Mouse (Mus musculus) limb, embryonic 10.5 days (tissue): ENCODE measurements around the gene Klhl32. TPM values are rescaled to one million over a fixed set of nuclear protein-coding genes. Genes with fewer than 3 reads are reported as not detected.
A peak's percentile ranks its signal among the peaks of the same experiment; 100 is the strongest.

ENCODE experiments used
- DNase-seq: peaks from one replicate; pipeline ENCODE4 v3.0.0-alpha.2; 2017; ENCODE audit warnings: low spot score
- H3K27ac ChIP-seq: fragments of 300-500 bp; sonication (generic); 2 replicates; pipeline ENCODE4 v1.5.1; 2016; ENCODE audit warnings: mild to moderate bottlenecking
- H3K27me3 ChIP-seq: fragments of 300-500 bp; sonication (generic); 2 replicates; pipeline ENCODE4 v1.6.1; 2016; ENCODE audit warnings: low read depth, mild to moderate bottlenecking; ENCODE audit not compliant: poor library complexity, severe bottlenecking
- H3K36me3 ChIP-seq: fragments of 300-500 bp; sonication (generic); 2 replicates; pipeline ENCODE4 v1.6.1; 2016; ENCODE audit warnings: mild to moderate bottlenecking, moderate library complexity
- H3K4me1 ChIP-seq: fragments of 300-500 bp; sonication (generic); 2 replicates; pipeline ENCODE4 v1.6.1; 2016
- H3K4me3 ChIP-seq: fragments of 300-500 bp; sonication (generic); 2 replicates; pipeline ENCODE4 v1.5.1; 2016; ENCODE audit warnings: mild to moderate bottlenecking, moderate library complexity
- H3K9me3 ChIP-seq: fragments of 300-500 bp; sonication (generic); replicated peaks from 2 replicates; pipeline ENCODE4 v1.6.1; 2016; ENCODE audit warnings: mild to moderate bottlenecking
- WGBS: fragments of 180-500 bp; shearing (Covaris S2); methylation state at CpG from one replicate; pipeline ENCODE4 v1.1.7; 2016; 5-methylcytosine and 5-hydroxymethylcytosine counted together
- polyA plus RNA-seq: library from polyadenylated mRNA; unstranded; fragments of >200 nt; fragmentation: Nextera tagmentation; extraction: Ambion mirVana; gene quantifications from 2 replicates; pipeline ENCODE4 v1.2.1, GENCODE M21; 2016

Klhl32 gene
- polyA plus RNA-seq, 1 experiment from 2014 or later, result 4.9 TPM

DNA sequence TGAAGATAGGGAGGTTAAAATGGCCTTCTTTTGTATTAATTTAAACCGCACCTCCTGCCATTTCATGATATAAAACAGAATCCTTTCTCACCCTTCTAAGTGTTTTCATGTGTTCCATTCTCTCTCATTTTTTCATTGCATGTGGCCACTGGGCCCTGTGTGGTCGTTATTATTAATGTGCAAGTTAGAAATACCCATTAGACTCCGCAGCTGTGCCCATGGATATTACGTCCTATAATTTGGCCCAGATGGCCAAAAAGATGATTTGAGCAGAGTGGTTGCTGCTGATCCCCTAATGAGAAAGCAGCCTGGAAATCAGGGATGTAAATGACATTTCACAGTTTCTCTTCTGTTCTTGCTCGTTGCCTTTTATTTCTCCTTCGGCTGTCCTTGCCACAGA, 12.4 kb downstream of the Klhl32 start:
- Histone ChIP-seq H3K36me3 (no peaks in the 10 kb centered on the region), H3K9me3 (no peaks in the 10 kb centered on the region), H3K4me3 (no peak overlapping the region), H3K27me3 (no peaks in the 10 kb centered on the region), H3K4me1 (peaks cover 37% of the 10 kb centered on the region), H3K27ac (peak overlapping the region; percentile 70)
- DNase-seq, result peak; percentile 48
- 33% methylated on average over 6 of the region's 6 CpGs for WGBS

DNA sequence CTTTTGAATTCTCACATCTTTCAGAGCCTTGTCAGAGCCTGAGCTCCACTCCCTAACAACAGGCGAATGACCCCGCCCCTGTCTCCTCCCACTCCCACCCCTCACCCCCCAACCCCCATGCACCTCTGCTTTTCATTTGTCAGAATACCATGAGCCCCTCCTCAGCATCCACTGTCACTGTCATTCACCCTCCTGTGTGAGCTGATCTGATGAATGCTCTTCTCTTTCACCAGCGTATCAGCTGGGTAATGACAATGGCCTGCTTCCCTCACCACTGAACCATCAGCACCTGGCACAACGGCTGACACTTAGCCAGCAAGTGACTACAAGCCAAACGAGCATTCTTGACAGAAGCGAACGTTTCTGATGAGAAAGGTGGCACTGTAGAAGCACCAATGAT, 15.4 kb downstream of the Klhl32 start:
- no peaks in the 10 kb centered on the region for H3K36me3 ChIP-seq
- H3K9me3 ChIP-seq, result no peaks in the 10 kb centered on the region
- no peak for DNase-seq
- no peak overlapping the region for H3K4me3 ChIP-seq
- H3K27ac ChIP-seq, result no peak overlapping the region
- WGBS, result 47% methylated on average over 7 of the region's 7 CpGs
- peaks cover 29% of the 10 kb centered on the region for H3K4me1 ChIP-seq
- H3K27me3 ChIP-seq, result no peaks in the 10 kb centered on the region

DNA sequence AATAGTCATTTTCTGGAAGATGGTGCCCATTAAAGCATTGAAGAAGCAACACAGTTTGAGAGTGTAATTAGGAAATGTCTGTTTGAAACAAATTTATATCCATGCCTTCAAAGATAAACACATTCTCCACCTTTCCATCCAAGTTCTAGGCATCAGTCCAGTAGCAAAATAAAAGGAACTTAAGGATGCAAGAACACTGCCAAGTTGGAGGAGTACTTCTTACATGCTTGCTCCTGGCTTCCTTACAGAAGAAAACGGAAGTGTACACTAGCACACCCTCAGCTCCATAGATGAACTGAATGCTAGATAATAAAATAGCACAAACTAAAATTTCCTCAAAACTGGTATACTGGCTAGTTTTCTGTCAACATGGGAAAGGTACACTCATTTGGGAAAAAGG, 42.6 kb downstream of the Klhl32 start:
- no peak for DNase-seq
- H3K27ac ChIP-seq, result no peak overlapping the region
- 97% methylated on average over 1 of the region's 1 CpGs for WGBS
- no peaks in the 10 kb centered on the region for H3K36me3 ChIP-seq
- no peak overlapping the region for H3K4me3 ChIP-seq
- H3K4me1 ChIP-seq, result no peaks in the 10 kb centered on the region
- H3K27me3 ChIP-seq, result no peaks in the 10 kb centered on the region
- H3K9me3 ChIP-seq, result no peaks in the 10 kb centered on the region

DNA sequence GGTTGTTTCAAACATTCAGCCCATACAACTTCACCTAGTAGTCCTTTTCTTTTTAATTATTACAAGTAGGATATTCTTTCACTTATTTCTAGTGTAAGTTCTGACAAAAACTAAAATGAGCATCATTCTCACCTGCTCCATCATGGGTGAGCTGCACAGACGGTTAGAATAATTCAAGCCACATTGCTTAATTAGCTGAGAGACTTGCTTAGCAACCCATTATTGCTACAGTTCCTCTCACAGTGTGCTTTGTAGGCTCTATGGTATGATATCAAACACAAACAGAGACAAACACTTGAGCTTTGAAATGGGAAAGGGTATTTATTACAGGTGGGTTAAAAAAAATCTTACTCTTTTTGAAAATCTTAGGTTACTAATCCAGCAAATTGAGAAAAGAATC, 49.0 kb downstream of the Klhl32 start:
- H3K9me3 ChIP-seq, result no peaks in the 10 kb centered on the region
- 28% methylated on average over 1 of the region's 1 CpGs for WGBS
- no peaks in the 10 kb centered on the region for H3K36me3 ChIP-seq
- H3K27ac ChIP-seq, result no peak overlapping the region
- 0 out of 2 replicates have a peak, but pooled peaks cover 4% of the 10 kb centered on the region for H3K4me1 ChIP-seq
- DNase-seq, result no peak
- H3K27me3 ChIP-seq, result no peaks in the 10 kb centered on the region
- H3K4me3 ChIP-seq, result no peak overlapping the region

DNA sequence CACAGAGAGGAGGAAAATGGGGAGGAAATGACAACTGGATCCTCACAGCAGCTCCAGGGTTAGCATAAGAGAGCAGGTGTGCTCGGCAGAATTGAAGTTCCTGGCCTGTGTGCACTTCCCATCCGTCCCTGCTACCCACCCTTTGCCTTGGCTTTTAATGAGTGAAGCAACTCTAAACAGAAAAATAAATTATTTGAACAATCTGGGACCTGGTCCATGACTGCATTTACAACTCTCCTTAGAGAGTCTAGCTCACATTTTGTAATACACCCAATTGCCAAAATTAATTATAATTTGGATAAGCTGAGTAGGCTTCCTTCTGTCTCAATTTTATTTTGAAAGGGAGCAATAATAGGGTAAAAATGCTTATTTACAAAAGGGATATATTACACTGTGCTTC, 49.6 kb downstream of the Klhl32 start:
- 61% methylated on average over 2 of the region's 2 CpGs for WGBS
- Histone ChIP-seq H3K4me1 (0 out of 2 replicates have a peak, but pooled peaks cover 4% of the 10 kb centered on the region), H3K27ac (no peak overlapping the region), H3K4me3 (no peak overlapping the region), H3K36me3 (no peaks in the 10 kb centered on the region), H3K9me3 (no peaks in the 10 kb centered on the region), H3K27me3 (no peaks in the 10 kb centered on the region)
- no peak for DNase-seq

DNA sequence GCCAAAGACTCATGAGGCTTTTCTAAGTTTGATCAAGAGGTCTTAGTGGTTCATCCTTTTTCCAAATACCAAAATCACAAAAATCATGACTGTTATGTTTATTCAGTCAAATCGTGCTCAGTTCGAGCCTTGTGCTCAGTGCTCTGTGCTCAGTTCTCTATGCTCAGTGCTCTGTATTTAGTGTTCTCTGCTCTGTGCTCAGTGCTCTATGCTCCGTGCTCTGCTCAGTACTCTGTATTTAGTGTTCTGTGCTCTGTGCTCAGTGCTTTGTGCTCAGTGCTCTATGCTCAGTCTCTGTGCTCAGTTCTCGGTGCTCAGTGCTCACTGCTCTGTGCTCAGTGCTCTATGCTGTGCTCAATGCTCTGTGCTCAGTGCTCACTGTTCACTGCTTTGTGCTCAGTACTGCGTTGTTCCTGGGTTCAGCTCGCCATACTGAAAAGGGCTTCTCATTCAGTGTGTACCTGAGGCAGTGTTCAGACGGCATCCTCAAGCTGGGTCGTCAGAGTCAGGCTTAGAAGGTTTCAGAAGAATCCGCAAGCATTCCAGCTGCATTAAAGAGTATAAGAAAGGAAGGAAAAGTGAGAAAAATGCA, 50.5 kb downstream of the Klhl32 start:
- H3K9me3 ChIP-seq, result no peaks in the 10 kb centered on the region
- whole genome bisulfite sequencing, result 95% methylated on average over 9 of the region's 9 CpGs
- H3K27ac ChIP-seq, result no peak overlapping the region
- H3K4me1 ChIP-seq, result 0 out of 2 replicates have a peak, but pooled peaks cover 4% of the 10 kb centered on the region
- no peaks in the 10 kb centered on the region for H3K36me3 ChIP-seq
- no peak for DNase-seq
- H3K27me3 ChIP-seq, result no peaks in the 10 kb centered on the region
- no peak overlapping the region for H3K4me3 ChIP-seq

DNA sequence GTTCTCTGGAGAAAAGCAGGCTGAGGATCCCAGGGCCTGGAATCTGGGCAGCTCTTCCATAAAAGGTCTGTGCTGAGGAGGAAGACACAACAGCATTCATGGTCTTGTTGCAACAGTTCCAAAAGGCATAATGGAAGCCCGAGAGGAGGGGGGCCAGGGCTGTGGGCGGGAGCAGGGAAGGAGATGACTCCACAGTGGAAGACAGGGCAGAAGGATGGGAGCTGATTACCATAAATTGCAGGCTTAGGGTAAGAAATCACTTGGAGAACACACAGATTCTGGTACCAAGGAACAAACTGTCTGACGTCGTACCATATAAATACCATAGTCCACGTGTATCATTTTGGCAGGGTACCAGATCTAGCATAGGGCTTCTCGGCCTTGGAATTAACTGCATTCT, 51.9 kb downstream of the Klhl32 start:
- H3K36me3 ChIP-seq, result no peaks in the 10 kb centered on the region
- no peaks in the 10 kb centered on the region for H3K27me3 ChIP-seq
- 0 out of 2 replicates have a peak, but pooled peaks cover 4% of the 10 kb centered on the region for H3K4me1 ChIP-seq
- no peaks in the 10 kb centered on the region for H3K9me3 ChIP-seq
- H3K4me3 ChIP-seq, result no peak overlapping the region
- WGBS, result 89% methylated on average over 6 of the region's 6 CpGs
- no peak for DNase-seq
- H3K27ac ChIP-seq, result no peak overlapping the region

DNA sequence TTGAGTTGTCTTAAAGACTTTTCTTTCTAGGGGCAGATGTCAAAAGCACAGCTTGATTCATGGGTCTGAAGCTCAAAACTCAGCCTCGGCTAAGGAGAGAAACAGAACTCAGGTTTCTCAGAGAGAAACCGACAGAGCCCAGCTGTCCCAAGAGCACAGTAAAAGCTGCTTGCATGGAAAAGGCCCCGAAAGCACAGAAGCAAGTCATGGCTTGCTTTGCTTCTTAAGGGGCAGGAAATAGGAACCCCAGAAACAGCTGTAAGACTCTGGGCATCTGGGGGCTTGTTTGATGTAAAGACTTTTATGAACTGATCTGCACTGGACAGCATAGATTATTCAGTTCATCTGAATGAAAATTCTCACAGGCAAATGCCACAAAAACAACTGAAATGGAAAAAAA, 53.1 kb downstream of the Klhl32 start:
- Histone ChIP-seq H3K4me1 (0 out of 2 replicates have a peak, but pooled peaks cover 4% of the 10 kb centered on the region), H3K36me3 (no peaks in the 10 kb centered on the region), H3K27me3 (no peaks in the 10 kb centered on the region), H3K27ac (no peak overlapping the region), H3K9me3 (no peaks in the 10 kb centered on the region), H3K4me3 (no peak overlapping the region)
- 36% methylated on average over 3 of the region's 3 CpGs for WGBS
- DNase-seq, result no peak

DNA sequence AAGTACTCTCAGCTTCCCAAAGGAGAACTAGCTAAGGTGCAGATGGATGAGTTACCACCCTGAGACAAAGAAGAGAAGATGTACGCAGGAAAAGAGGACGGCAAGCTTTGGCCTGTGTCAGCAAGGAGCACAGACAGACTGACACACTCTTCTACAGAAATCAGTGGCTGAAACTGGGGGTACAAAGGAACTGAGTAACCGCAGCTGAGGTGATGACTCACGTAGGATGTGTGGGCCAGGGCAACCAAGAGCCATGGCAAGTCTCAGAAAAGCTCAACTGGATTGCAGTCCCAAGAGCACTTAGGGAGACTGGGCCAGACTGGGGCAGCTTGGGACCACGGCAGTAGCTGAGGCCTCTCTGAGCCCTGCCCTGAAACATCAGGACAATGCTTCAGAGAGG, 53.6 kb downstream of the Klhl32 start:
- 0 out of 2 replicates have a peak, but pooled peaks cover 7% of the 10 kb centered on the region for H3K4me1 ChIP-seq
- no peak overlapping the region for H3K4me3 ChIP-seq
- no peaks in the 10 kb centered on the region for H3K9me3 ChIP-seq
- no peaks in the 10 kb centered on the region for H3K36me3 ChIP-seq
- no peaks in the 10 kb centered on the region for H3K27me3 ChIP-seq
- WGBS, result 91% methylated on average over 5 of the region's 5 CpGs
- DNase-seq, result no peak
- no peak overlapping the region for H3K27ac ChIP-seq

DNA sequence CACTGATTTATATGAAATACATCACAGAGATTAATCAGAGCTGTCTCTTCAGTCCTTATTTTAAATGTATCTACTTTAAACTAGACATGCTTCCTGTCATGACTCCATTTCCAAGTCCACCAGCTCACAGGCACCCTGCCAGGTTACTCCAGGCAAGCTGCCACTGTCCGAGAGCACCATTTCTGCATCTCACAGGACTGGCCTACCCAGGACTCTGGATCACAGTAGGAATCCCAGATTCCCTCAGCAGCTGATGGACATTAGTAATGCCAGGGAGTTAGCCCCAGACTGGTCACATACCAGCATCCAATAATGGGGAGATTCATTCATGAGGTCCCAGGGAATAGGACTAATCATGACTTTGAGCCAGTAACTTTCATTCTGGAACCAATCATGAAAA, 54.7 kb downstream of the Klhl32 start:
- H3K36me3 ChIP-seq, result no peaks in the 10 kb centered on the region
- 0 out of 2 replicates have a peak, but pooled peaks cover 7% of the 10 kb centered on the region for H3K4me1 ChIP-seq
- no peaks in the 10 kb centered on the region for H3K27me3 ChIP-seq
- 89% methylated on average over 1 of the region's 1 CpGs for whole genome bisulfite sequencing
- no peak overlapping the region for H3K4me3 ChIP-seq
- no peak overlapping the region for H3K27ac ChIP-seq
- no peak for DNase-seq
- H3K9me3 ChIP-seq, result no peaks in the 10 kb centered on the region

DNA sequence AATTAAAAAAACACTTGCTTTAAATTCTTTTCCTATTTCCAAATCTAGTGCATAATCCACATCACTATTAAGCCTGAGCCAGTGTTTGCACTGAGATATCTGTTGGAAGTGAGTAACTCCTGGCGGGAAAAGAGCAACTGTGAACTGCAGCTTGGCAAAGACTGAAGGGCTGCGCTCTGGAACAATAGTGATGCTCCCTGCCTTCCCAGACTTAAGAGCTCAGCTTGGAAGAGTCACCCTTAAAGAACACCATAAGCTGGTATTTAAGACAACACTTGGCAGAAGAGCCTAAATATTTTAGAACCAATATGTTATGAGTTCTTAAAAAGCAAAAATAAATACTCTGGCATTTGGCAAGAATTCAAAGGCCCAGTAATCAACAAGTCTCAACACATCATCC, 55.7 kb downstream of the Klhl32 start:
- Histone ChIP-seq H3K36me3 (no peaks in the 10 kb centered on the region), H3K4me1 (0 out of 2 replicates have a peak, but pooled peaks cover 7% of the 10 kb centered on the region), H3K4me3 (no peak overlapping the region), H3K27me3 (no peaks in the 10 kb centered on the region), H3K27ac (no peak overlapping the region), H3K9me3 (no peaks in the 10 kb centered on the region)
- DNase-seq, result no peak
- 88% methylated on average over 2 of the region's 2 CpGs for WGBS

DNA sequence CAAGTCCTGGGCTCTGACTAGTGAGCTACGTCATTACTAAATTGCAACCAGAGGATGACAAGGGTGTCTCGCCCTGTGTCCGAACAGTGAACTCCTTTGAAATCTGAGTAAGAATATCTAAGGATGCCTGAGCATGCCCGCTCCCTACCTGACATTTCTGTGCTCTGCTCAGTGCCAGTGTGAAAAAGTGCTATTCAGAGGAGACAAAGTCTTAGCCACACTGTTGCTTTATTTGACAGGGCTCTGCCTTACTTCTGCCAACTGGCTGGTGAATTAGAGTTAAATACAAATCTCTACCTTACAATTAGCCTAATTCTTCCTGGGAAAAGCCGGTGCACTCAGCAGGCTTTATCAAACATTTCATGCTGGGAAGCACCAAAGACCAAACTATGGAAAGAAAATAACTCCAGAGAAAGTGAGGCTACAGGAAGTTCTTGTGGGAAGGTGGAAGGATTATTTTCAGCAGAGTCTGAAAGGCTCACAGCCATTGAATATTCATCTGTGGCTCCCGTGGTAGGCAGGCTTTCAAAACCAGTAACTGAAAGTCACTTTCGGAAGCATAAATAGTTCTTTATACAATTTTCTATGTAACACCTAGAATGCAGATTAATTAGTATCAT, 57.1 kb downstream of the Klhl32 start:
- no peaks in the 10 kb centered on the region for H3K27me3 ChIP-seq
- WGBS, result 47% methylated on average over 7 of the region's 7 CpGs
- no peaks in the 10 kb centered on the region for H3K9me3 ChIP-seq
- no peak for DNase-seq
- 0 out of 2 replicates have a peak, but pooled peaks cover 7% of the 10 kb centered on the region for H3K4me1 ChIP-seq
- H3K4me3 ChIP-seq, result no peak overlapping the region
- no peak overlapping the region for H3K27ac ChIP-seq
- no peaks in the 10 kb centered on the region for H3K36me3 ChIP-seq

DNA sequence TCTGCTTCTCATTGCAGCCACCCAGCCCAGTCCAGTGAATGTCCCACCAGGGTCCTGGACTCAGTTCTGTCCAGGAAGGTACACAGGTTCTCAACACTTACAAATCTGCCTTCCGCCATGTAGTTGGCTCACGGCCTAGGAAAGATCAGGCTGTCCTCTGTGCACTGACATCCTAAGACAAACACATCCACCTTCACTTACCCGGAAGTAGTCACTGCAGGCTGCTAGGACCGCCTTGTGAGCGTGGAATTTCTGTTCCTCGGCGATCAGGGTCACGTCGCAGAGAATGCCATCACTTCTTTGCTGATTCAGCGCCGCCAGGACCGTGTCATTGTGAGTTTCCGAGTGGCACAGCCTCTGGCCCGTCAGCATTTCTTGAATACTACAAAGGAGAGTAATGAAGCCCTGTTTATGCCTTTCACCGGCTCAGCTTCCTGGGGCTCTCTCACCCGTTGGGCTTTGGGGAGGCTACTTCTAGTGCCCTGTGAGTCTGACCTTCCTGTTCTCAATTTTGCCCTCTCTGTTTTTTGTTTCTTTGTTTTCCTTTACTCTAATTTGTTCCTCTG, 58.4 kb downstream of the Klhl32 start:
- Histone ChIP-seq H3K27me3 (no peaks in the 10 kb centered on the region), H3K36me3 (no peaks in the 10 kb centered on the region), H3K4me3 (no peak overlapping the region), H3K27ac (no peak overlapping the region), H3K4me1 (0 out of 2 replicates have a peak, but pooled peaks cover 3% of the 10 kb centered on the region), H3K9me3 (no peaks in the 10 kb centered on the region)
- 56% methylated on average over 16 of the region's 16 CpGs for WGBS
- DNase-seq, result no peak
